Mouse (Mus musculus): ENCODE results near the gene Cplane1. TPM values are rescaled to one million over a fixed set of nuclear protein-coding genes. Genes with fewer than 3 reads are reported as not detected.
"Not testable (repeated sequence)": the region's sequence is repeated elsewhere in the genome, so short reads cannot be mapped to it uniquely, and the experiment has no call there.

Cplane1 gene
- polyA plus RNA-seq, 1 experiment = 4.1 TPM

- Histone ChIP-seq H3K79me2 (ENCODE audit: control insufficient read depth, insufficient read depth) (no peaks in the 10 kb centered on the region), H3K36me3 (ENCODE audit: control insufficient read depth, insufficient read depth) (peaks cover 44% of the 10 kb centered on the region), H3K27me3 (ENCODE audit: control insufficient read depth, insufficient read depth, insufficient read length) (no peaks in the 10 kb centered on the region), H3K4me3 (no peak overlapping the region), H3ac (ENCODE audit: control insufficient read depth, insufficient read length) (no peak overlapping the region), H3K4me2 (ENCODE audit: low read depth) (no peak overlapping the region)
- TF ChIP-seq POLR2AphosphoS2 (IDR thresholded peaks at IDR 0.05; ENCODE audit: insufficient read length, low read depth) (no peak), MYOG (IDR thresholded peaks at IDR 0.05; ENCODE audit: control insufficient read depth in 1 of 3, insufficient read depth in 1 of 3, insufficient read length in 2 of 3, low read depth in 2 of 3) (no peak), MAX (IDR thresholded peaks at IDR 0.05; ENCODE audit: low read depth) (no peak), SRF (IDR thresholded peaks at IDR 0.05; ENCODE audit: control insufficient read depth, insufficient read length, low read depth) (no peak), USF1 (IDR thresholded peaks at IDR 0.05; ENCODE audit: low read depth) (no peak), REST (IDR thresholded peaks at IDR 0.05; ENCODE audit: insufficient read depth, insufficient read length) (no peak), E2F4 (IDR thresholded peaks at IDR 0.05; ENCODE audit: insufficient read depth) (no peak), TCF12 (IDR thresholded peaks at IDR 0.05; ENCODE audit: insufficient read depth, poor library complexity, severe bottlenecking) (no peak), POLR2A (IDR thresholded peaks at IDR 0.05; ENCODE audit: insufficient read length, low read depth) (no peak), TCF3 (IDR thresholded peaks at IDR 0.05; ENCODE audit: insufficient read length, low read depth) (no peak), CEBPB (IDR thresholded peaks at IDR 0.05; ENCODE audit: insufficient read depth, poor library complexity, severe bottlenecking) (no peak), MYOD1 (IDR thresholded peaks at IDR 0.05; ENCODE audit: control insufficient read depth in 1 of 3, insufficient read length in 2 of 3, low read depth in 2 of 3) (no peak)
Observed at GRCm38 (mm10) chr15:8200317-8200716, 31.4 kb downstream of the Cplane1 start.

- no peaks in the 10 kb centered on the region for H3K27me3 ChIP-seq (ENCODE audit: control insufficient read depth, insufficient read depth, insufficient read length)
- H3ac ChIP-seq (ENCODE audit: control insufficient read depth, insufficient read length) = no peak overlapping the region
- H3K4me2 ChIP-seq (ENCODE audit: low read depth) = no peak overlapping the region
- no peaks in the 10 kb centered on the region for H3K79me2 ChIP-seq (ENCODE audit: control insufficient read depth, insufficient read depth)
- no peak overlapping the region for H3K4me3 ChIP-seq
- TF ChIP-seq SRF (IDR thresholded peaks at IDR 0.05; ENCODE audit: control insufficient read depth, insufficient read length, low read depth) (no peak), TCF3 (IDR thresholded peaks at IDR 0.05; ENCODE audit: insufficient read length, low read depth) (no peak), CEBPB (IDR thresholded peaks at IDR 0.05; ENCODE audit: insufficient read depth, poor library complexity, severe bottlenecking) (no peak), POLR2AphosphoS2 (IDR thresholded peaks at IDR 0.05; ENCODE audit: insufficient read length, low read depth) (no peak), MYOG (IDR thresholded peaks at IDR 0.05; ENCODE audit: control insufficient read depth in 1 of 3, insufficient read depth in 1 of 3, insufficient read length in 2 of 3, low read depth in 2 of 3) (no peak), TCF12 (IDR thresholded peaks at IDR 0.05; ENCODE audit: insufficient read depth, poor library complexity, severe bottlenecking) (no peak), E2F4 (IDR thresholded peaks at IDR 0.05; ENCODE audit: insufficient read depth) (no peak), POLR2A (IDR thresholded peaks at IDR 0.05; ENCODE audit: insufficient read length, low read depth) (no peak), MYOD1 (IDR thresholded peaks at IDR 0.05; ENCODE audit: control insufficient read depth in 1 of 3, insufficient read length in 2 of 3, low read depth in 2 of 3) (no peak), USF1 (IDR thresholded peaks at IDR 0.05; ENCODE audit: low read depth) (no peak), MAX (IDR thresholded peaks at IDR 0.05; ENCODE audit: low read depth) (no peak), REST (IDR thresholded peaks at IDR 0.05; ENCODE audit: insufficient read depth, insufficient read length) (no peak)
- H3K36me3 ChIP-seq (ENCODE audit: control insufficient read depth, insufficient read depth) = peaks cover 35% of the 10 kb centered on the region
Observed at GRCm38 (mm10) chr15:8208362-8208761, 39.5 kb downstream of the Cplane1 start.

- Histone ChIP-seq H3ac (ENCODE audit: control insufficient read depth, insufficient read length) (no peak overlapping the region), H3K79me2 (ENCODE audit: control insufficient read depth, insufficient read depth) (no peaks in the 10 kb centered on the region), H3K4me3 (no peak overlapping the region), H3K27me3 (ENCODE audit: control insufficient read depth, insufficient read depth, insufficient read length) (no peaks in the 10 kb centered on the region), H3K4me2 (ENCODE audit: low read depth) (no peak overlapping the region), H3K36me3 (ENCODE audit: control insufficient read depth, insufficient read depth) (peaks cover 34% of the 10 kb centered on the region)
- no peak for TF ChIP-seq E2F4 (IDR thresholded peaks at IDR 0.05; ENCODE audit: insufficient read depth)
- no peak for TF ChIP-seq CEBPB (IDR thresholded peaks at IDR 0.05; ENCODE audit: insufficient read depth, poor library complexity, severe bottlenecking)
- no peak for TF ChIP-seq SRF (IDR thresholded peaks at IDR 0.05; ENCODE audit: control insufficient read depth, insufficient read length, low read depth)
- TF ChIP-seq TCF3 (IDR thresholded peaks at IDR 0.05; ENCODE audit: insufficient read length, low read depth) = no peak
- no peak for TF ChIP-seq USF1 (IDR thresholded peaks at IDR 0.05; ENCODE audit: low read depth)
- TF ChIP-seq POLR2AphosphoS2 (IDR thresholded peaks at IDR 0.05; ENCODE audit: insufficient read length, low read depth) = no peak
- no peak for TF ChIP-seq TCF12 (IDR thresholded peaks at IDR 0.05; ENCODE audit: insufficient read depth, poor library complexity, severe bottlenecking)
- TF ChIP-seq MYOD1 (IDR thresholded peaks at IDR 0.05; ENCODE audit: control insufficient read depth in 1 of 3, insufficient read length in 2 of 3, low read depth in 2 of 3) = no peak
- no peak for TF ChIP-seq REST (IDR thresholded peaks at IDR 0.05; ENCODE audit: insufficient read depth, insufficient read length)
- TF ChIP-seq MAX (IDR thresholded peaks at IDR 0.05; ENCODE audit: low read depth) = no peak
- no peak for TF ChIP-seq POLR2A (IDR thresholded peaks at IDR 0.05; ENCODE audit: insufficient read length, low read depth)
- no peak for TF ChIP-seq MYOG (IDR thresholded peaks at IDR 0.05; ENCODE audit: control insufficient read depth in 1 of 3, insufficient read depth in 1 of 3, insufficient read length in 2 of 3, low read depth in 2 of 3)
Observed at GRCm38 (mm10) chr15:8214811-8215210, 45.9 kb downstream of the Cplane1 start.

- peaks cover 70% of the 10 kb centered on the region for H3K36me3 ChIP-seq (ENCODE audit: control insufficient read depth, insufficient read depth)
- H3K79me2 ChIP-seq (ENCODE audit: control insufficient read depth, insufficient read depth); H3K4me3 ChIP-seq; H3K4me2 ChIP-seq (ENCODE audit: low read depth); H3K27me3 ChIP-seq (ENCODE audit: control insufficient read depth, insufficient read depth, insufficient read length); H3ac ChIP-seq (ENCODE audit: control insufficient read depth, insufficient read length): not testable (repeated sequence)
Observed at GRCm38 (mm10) chr15:8234167-8234566, 65.3 kb downstream of the Cplane1 start.

- H3K79me2 ChIP-seq (ENCODE audit: control insufficient read depth, insufficient read depth) = no peaks in the 10 kb centered on the region
- TF ChIP-seq MAX (IDR thresholded peaks at IDR 0.05; ENCODE audit: low read depth) (no peak), SRF (IDR thresholded peaks at IDR 0.05; ENCODE audit: control insufficient read depth, insufficient read length, low read depth) (no peak), TCF3 (IDR thresholded peaks at IDR 0.05; ENCODE audit: insufficient read length, low read depth) (no peak), MYOD1 (IDR thresholded peaks at IDR 0.05; ENCODE audit: control insufficient read depth in 1 of 3, insufficient read length in 2 of 3, low read depth in 2 of 3) (no peak), TCF12 (IDR thresholded peaks at IDR 0.05; ENCODE audit: insufficient read depth, poor library complexity, severe bottlenecking) (no peak), REST (IDR thresholded peaks at IDR 0.05; ENCODE audit: insufficient read depth, insufficient read length) (no peak), POLR2AphosphoS2 (IDR thresholded peaks at IDR 0.05; ENCODE audit: insufficient read length, low read depth) (no peak), E2F4 (IDR thresholded peaks at IDR 0.05; ENCODE audit: insufficient read depth) (no peak), CEBPB (IDR thresholded peaks at IDR 0.05; ENCODE audit: insufficient read depth, poor library complexity, severe bottlenecking) (no peak)
- peaks cover 34% of the 10 kb centered on the region for H3K36me3 ChIP-seq (ENCODE audit: control insufficient read depth, insufficient read depth)
Observed at GRCm38 (mm10) chr15:8265946-8266345, 97.0 kb downstream of the Cplane1 start.

More at GRCm38 (mm10) chr15:8265946-8266345, 97.0 kb downstream of the Cplane1 start:
- Histone ChIP-seq H3ac (ENCODE audit: control insufficient read depth, insufficient read length) (no peak overlapping the region), H3K27me3 (ENCODE audit: control insufficient read depth, insufficient read depth, insufficient read length) (no peaks in the 10 kb centered on the region), H3K4me2 (ENCODE audit: low read depth) (no peak overlapping the region), H3K4me3 (no peak overlapping the region)

All from myocyte (in vitro differentiated cells).